32 mouse cellular contexts compared by ENCODE assay signal in genomic region chr2:61384467-61384866, GRCm38 (mm10).
DNase-seq lines count a peak whose midpoint lies in the region; ATAC-seq and TF ChIP-seq lines count a peak whose summit lies in the region.
"Had no signal": no experiment of that assay in that cellular context is flagged by ENCODE, and none has a peak within 500 bp of the region (broad histone marks: within the 10 kb centered on the region; RNA-seq: fewer than 3 reads in every experiment).

No protein-coding gene starts in this region.

- DNase-seq in heart, adult 8-10 months (ENCODE audit: low spot score): no peak
- peak; percentile 30 for DNase-seq in lung, embryonic 14.5 days
- DNase-seq in lung, postnatal 25 days (ENCODE audit: low spot score): no peak
- peak; percentile 19 for DNase-seq in adipocyte (ENCODE audit: low spot score)
- peak; percentile 54 for DNase-seq in gonadal fat pad, adult 2 months (ENCODE audit: low read depth)
- DNase-seq in embryo, embryonic 10.5 days (ENCODE audit: low spot score): no peak
- DNase-seq: adrenal gland, adult 2 months; adrenal gland, postnatal 14 days; B cell, adult 2 months; cerebellum, adult 11 months; cerebellum, adult 2 months; cerebellum, adult 9-11 months; cerebellum, postnatal 25 days; embryo, embryonic 11 days; gastrocnemius, postnatal 10 days; gastrocnemius, postnatal 36 days; heart, adult 11 months; heart, postnatal 4 days had no signal

- ATAC-seq in heart, embryonic 14.5 days (ENCODE audit: insufficient number of reproducible peaks, insufficient read depth, low FRiP score, low read depth): peak; percentile 54; the same call in 1 of the 2 replicates
- ATAC-seq in lung, embryonic 14.5 days (ENCODE audit: insufficient read depth): no peak
- ATAC-seq: forebrain, embryonic 13.5 days; forebrain, embryonic 16.5 days; hindbrain, postnatal 0 days; inflammation-experienced regulatory T-cells, adult 6 months; intestine, embryonic 16.5 days; Patski had no signal

- H3K9ac ChIP-seq in heart, embryonic 14.5 days (ENCODE audit: low read length): no peak overlapping the region
- H3K9ac ChIP-seq in lung, embryonic 14.5 days: no peak overlapping the region
- H3K9ac ChIP-seq: embryonic facial prominence, embryonic 13.5 days; forebrain, embryonic 13.5 days; hindbrain, embryonic 14.5 days had no signal

- WGBS in heart, embryonic 14.5 days: 14% methylated on average over 6 of the region's 6 CpGs
- WGBS in lung, embryonic 14.5 days: 34% methylated on average over 6 of the region's 6 CpGs

- H3K36me3 ChIP-seq in heart, embryonic 14.5 days (ENCODE audit: control insufficient read depth, insufficient read depth, low read length): no peaks in the 10 kb centered on the region
- H3K36me3 ChIP-seq in lung, embryonic 14.5 days (ENCODE audit: insufficient read depth): no peaks in the 10 kb centered on the region
- H3K36me3 ChIP-seq: embryonic facial prominence, embryonic 10.5 days; embryonic facial prominence, embryonic 13.5 days; forebrain, embryonic 10.5 days; G1E had no signal

- H3K4me3 ChIP-seq in heart, embryonic 14.5 days (ENCODE audit: control insufficient read depth in 1 of 2, insufficient read depth in 1 of 2, low read depth in 1 of 2, low read length in 2 of 2): no peak overlapping the region
- no peak overlapping the region for H3K4me3 ChIP-seq in lung, embryonic 14.5 days (ENCODE audit: low read depth, low read length)
- H3K4me3 ChIP-seq: embryonic facial prominence, embryonic 10.5 days; embryonic facial prominence, embryonic 13.5 days; erythroblast, embryonic 14.5 days; forebrain, embryonic 10.5 days; forebrain, embryonic 13.5 days had no signal

- H3K9me3 ChIP-seq in heart, embryonic 14.5 days (ENCODE audit: control insufficient read depth, low read length): no peaks in the 10 kb centered on the region
- H3K9me3 ChIP-seq in lung, embryonic 14.5 days (ENCODE audit: low read depth, low read length): no peaks in the 10 kb centered on the region
- H3K9me3 ChIP-seq: embryonic facial prominence, embryonic 10.5 days; embryonic facial prominence, embryonic 13.5 days; forebrain, embryonic 10.5 days; forebrain, embryonic 13.5 days; G1E had no signal

- no peak for TF ChIP-seq CTCF in lung, embryonic 14.5 days (IDR thresholded peaks at IDR 0.05; ENCODE audit: low read depth)

- H3K4me2 ChIP-seq in heart, embryonic 14.5 days (ENCODE audit: low read length): no peak overlapping the region
- no peak overlapping the region for H3K4me2 ChIP-seq in lung, embryonic 14.5 days
- H3K4me2 ChIP-seq: embryonic facial prominence, embryonic 13.5 days; forebrain, embryonic 13.5 days; hindbrain, embryonic 14.5 days had no signal

- H3K4me1 ChIP-seq in heart, embryonic 14.5 days (ENCODE audit: control insufficient read depth in 2 of 2, insufficient read depth in 2 of 2, low read length in 2 of 2): peaks cover 2 to 15% of the 10 kb centered on the region in 2 experiments; a peak in 2 of 4 replicates
- no peaks in the 10 kb centered on the region for H3K4me1 ChIP-seq in lung, embryonic 14.5 days (ENCODE audit: insufficient read depth)
- H3K4me1 ChIP-seq: embryonic facial prominence, embryonic 10.5 days; embryonic facial prominence, embryonic 13.5 days; forebrain, embryonic 13.5 days had no signal

- no peak overlapping the region for H3K27ac ChIP-seq in heart, embryonic 14.5 days (replicated peaks in 1 of 2; ENCODE audit: control insufficient read depth in 1 of 2, insufficient read depth in 1 of 2, low read depth in 2 of 2, low read length in 2 of 2)
- no peak overlapping the region for H3K27ac ChIP-seq in lung, embryonic 14.5 days (ENCODE audit: low read depth)
- H3K27ac ChIP-seq: embryonic facial prominence, embryonic 10.5 days; embryonic facial prominence, embryonic 13.5 days; forebrain, embryonic 10.5 days; forebrain, embryonic 13.5 days; hindbrain, embryonic 14.5 days; hindbrain, postnatal 0 days had no signal

- H3K27me3 ChIP-seq in heart, embryonic 14.5 days (ENCODE audit: control insufficient read depth, insufficient read depth, low read length): no peaks in the 10 kb centered on the region
- H3K27me3 ChIP-seq in lung, embryonic 14.5 days (ENCODE audit: insufficient read depth, low read length): no peaks in the 10 kb centered on the region
- H3K27me3 ChIP-seq: CH12.LX; embryonic facial prominence, embryonic 13.5 days; forebrain, embryonic 13.5 days; Patski had no signal

Comparison
In these comparisons a context has a peak if more than half of its experiments do, and no peak if none do; other contexts are left out.
1. DNase-seq: peak in lung, embryonic 14.5 days (single experiment), adipocyte (single experiment) and gonadal fat pad, adult 2 months (single experiment); none in heart, adult 8-10 months (single experiment), lung, postnatal 25 days (single experiment) and embryo, embryonic 10.5 days (single experiment).